Mouse (Mus musculus): Measurements from ENCODE around the gene Tubg2.

GRCm38 (mm10) chr11:101181961-101182360 is 26.3 kb downstream of the Tubg2 start:
- TF ChIP-seq EP300 (IDR thresholded peaks at IDR 0.05; ENCODE audit: low read depth) (no peak), CTCF (IDR thresholded peaks at IDR 0.05; ENCODE audit: low read depth) (no peak)
